Mouse (Mus musculus) bone marrow macrophage, adult 2 months (primary cell): Measurements from ENCODE around the gene Hipk2. TPM values are rescaled to one million over a fixed set of nuclear protein-coding genes. Genes with fewer than 3 reads are reported as not detected.

ENCODE experiments used
- H3K27ac ChIP-seq: 2 replicates; pipeline ENCODE4 v1.5.1; 2012; ENCODE audit warnings: low read depth, low read length; ENCODE audit not compliant: insufficient read depth
- H3K4me1 ChIP-seq: 2 replicates; pipeline ENCODE4 v1.6.1; 2012; ENCODE audit warnings: low read length; ENCODE audit not compliant: control insufficient read depth, insufficient read depth
- H3K4me3 ChIP-seq: 2 replicates; pipeline ENCODE4 v1.5.1; 2012; ENCODE audit warnings: mild to moderate bottlenecking, low read length, moderate library complexity; ENCODE audit not compliant: insufficient read depth
- CTCF ChIP-seq: IDR thresholded peaks from 2 replicates; pipeline ENCODE4 v1.5.1; 2012; ENCODE audit warnings: low read depth, mild to moderate bottlenecking, low read length, moderate library complexity
- POLR2A ChIP-seq: IDR thresholded peaks from 2 replicates; pipeline ENCODE4 v1.6.1; 2012; ENCODE audit warnings: mild to moderate bottlenecking, low read depth, low read length, borderline replicate concordance
- polyA plus RNA-seq: library from polyadenylated mRNA; stranded (reverse); fragments of >200 nt; gene quantifications from 2 replicates; pipeline ENCODE4 v1.2.4, GENCODE M21; 2012; ENCODE audit not compliant: missing spikeins, insufficient read depth, insufficient read length

The Hipk2 gene
- polyA plus RNA-seq, 1 experiment, result 20.9 TPM

DNA sequence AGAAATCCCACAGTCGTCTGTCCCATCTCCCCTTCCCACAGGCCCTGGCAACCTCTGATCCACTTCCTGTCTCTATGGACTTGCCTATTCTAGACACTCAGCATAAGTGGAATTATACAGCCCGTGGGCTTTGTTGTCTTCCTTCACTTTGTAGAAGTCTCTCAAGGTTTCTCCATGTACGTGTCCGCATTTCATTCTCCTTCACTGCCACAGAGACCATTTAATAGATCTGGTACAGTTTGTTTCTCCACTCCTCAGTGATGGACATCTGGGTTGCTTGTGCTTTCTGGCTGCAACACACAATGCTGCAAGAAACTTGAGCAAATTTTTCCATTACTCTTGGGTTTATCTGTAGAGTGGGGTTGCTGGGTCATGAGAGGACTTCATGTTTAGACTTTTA lies 36.1 kb downstream of the Hipk2 start:
- peaks cover 9% of the 10 kb centered on the region for H3K4me1 ChIP-seq
- no peak overlapping the region for H3K4me3 ChIP-seq
- no peak for TF ChIP-seq POLR2A
- no peak for TF ChIP-seq CTCF
- H3K27ac ChIP-seq, result no peak overlapping the region

DNA sequence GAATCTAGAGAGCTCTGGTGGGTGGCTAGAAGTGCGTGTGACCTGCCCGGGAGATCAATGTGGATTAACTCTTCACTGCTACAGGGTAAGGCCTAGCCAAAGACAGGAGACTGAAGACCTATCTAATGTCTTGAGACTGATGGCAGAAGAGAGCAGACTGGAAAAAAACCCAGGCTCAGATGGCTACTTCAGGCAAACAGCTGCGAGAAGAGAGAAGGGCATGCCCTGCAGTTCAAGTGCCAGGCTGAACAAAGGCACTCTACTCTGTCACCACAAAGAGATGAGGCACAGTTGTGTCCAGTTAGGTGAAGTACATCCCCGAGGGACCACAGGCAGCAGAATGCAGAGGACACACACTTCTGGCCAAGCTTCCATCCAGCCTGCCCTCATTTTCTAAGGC lies 37.9 kb downstream of the Hipk2 start:
- peaks cover 17% of the 10 kb centered on the region for H3K4me1 ChIP-seq

DNA sequence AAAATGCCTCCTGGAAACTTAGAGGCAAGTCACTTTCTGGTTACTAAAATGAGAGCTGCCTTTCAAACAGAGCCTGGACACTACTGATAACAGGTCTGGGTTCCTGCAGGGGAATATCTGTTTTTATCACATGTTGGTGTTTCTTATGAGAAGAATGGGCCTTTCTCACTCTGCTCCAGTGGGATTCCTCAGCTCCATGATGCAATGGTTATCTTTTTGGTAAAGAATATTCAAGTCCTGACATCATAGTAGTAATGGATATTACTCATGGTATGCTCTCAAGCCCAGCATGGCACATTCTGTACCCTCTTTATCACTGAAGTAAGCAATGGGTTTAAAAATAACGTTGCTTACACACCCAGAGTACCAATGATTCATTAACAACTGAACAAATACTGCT lies 40.7 kb downstream of the Hipk2 start:
- no peak overlapping the region for H3K27ac ChIP-seq
- no peak overlapping the region for H3K4me3 ChIP-seq
- TF ChIP-seq POLR2A, result no peak
- TF ChIP-seq CTCF, result no peak
- H3K4me1 ChIP-seq, result peaks cover 13% of the 10 kb centered on the region

More for the DNA sequence above, 37.9 kb downstream of the Hipk2 start:
- Histone ChIP-seq H3K4me3 (no peak overlapping the region), H3K27ac (no peak overlapping the region)
- TF ChIP-seq POLR2A, result no peak

DNA sequence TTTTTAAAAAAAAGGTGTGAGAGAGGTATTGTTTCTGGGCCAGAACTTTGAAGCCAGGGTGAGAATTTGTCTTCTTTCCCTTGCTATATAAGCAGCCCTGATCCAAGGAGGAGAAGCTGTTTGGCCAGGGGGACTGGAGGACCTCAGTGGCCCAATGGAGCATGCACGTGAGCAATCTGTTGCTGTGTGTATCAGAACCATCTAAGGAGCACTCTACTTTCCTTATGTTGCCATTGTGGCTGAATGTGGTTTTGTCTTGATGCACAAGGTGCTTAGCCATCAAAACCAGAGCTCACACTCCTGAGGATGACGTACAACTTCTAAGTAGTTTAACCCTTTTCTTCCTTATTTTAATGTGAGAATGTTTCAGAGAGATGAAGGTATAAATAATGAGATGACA lies 41.2 kb downstream of the Hipk2 start:
- no peak overlapping the region for H3K27ac ChIP-seq
- peaks cover 13% of the 10 kb centered on the region for H3K4me1 ChIP-seq
- no peak for TF ChIP-seq CTCF
- no peak for TF ChIP-seq POLR2A
- no peak overlapping the region for H3K4me3 ChIP-seq

DNA sequence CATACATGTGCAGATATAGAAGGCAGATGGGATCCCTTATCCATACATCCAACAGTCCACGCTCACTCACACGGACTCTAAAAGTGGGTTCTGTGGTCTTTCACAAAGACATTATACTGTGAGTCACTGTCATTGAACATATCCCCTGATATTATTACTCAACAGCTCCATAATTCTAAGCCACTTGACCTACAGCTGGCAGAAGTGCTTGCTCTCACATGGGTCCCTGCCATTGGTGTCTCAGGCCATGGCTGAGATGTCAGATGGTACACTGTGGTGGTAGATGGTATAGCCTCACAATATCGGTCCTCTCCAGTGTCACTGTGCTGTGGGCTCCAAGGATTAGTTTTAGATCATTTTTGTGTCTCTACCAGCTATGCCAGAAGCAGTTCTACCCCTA lies 42.2 kb downstream of the Hipk2 start:
- Histone ChIP-seq H3K27ac (no peak overlapping the region), H3K4me3 (no peak overlapping the region), H3K4me1 (peaks cover 20% of the 10 kb centered on the region)
- TF ChIP-seq POLR2A (no peak), CTCF (no peak)

DNA sequence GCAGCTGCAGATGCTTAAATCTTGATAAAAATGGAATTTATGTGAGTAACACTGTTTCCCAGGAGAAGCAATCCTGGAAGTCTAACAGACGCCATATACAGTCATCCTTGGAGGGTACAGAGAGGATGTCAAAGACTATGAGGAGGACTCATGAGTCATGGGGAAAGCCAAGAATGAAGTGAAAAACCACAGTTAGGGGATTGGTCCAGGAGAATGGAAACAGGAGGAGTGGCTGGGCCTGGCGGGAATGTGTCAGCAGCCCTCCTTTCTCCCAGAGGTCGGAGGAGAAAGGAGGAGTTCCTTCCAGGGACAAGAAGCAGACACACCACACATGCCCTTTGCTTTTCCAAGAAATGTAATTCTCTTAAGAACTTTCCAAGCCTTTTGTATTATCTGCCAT lies 46.5 kb downstream of the Hipk2 start:
- Histone ChIP-seq H3K4me1 (peaks cover 42% of the 10 kb centered on the region), H3K27ac (no peak overlapping the region), H3K4me3 (no peak overlapping the region)
- TF ChIP-seq POLR2A, result no peak
- no peak for TF ChIP-seq CTCF

DNA sequence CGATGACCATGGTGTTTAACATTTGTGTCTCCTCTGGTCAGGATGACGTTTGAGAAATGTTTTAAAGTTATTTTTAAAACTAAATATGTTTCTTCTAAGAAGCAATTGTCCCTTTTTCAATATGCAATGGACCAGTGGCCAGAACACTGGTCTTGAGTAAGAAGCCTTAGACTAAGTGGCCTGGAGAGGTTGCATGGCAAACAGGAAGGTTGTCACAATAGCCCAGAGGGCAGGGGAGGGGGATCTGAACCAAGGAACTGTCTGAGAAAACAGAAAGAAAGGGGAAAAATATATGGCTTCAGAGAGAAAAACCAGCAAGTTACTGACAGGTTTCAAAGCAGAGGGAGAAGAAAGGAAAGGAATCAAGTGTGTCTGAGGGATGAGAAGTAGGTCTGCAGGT lies 47.8 kb downstream of the Hipk2 start:
- peaks cover 43% of the 10 kb centered on the region for H3K4me1 ChIP-seq
- TF ChIP-seq CTCF, result no peak
- H3K4me3 ChIP-seq, result no peak overlapping the region
- H3K27ac ChIP-seq, result no peak overlapping the region; the same call in 1 of the 2 replicates

DNA sequence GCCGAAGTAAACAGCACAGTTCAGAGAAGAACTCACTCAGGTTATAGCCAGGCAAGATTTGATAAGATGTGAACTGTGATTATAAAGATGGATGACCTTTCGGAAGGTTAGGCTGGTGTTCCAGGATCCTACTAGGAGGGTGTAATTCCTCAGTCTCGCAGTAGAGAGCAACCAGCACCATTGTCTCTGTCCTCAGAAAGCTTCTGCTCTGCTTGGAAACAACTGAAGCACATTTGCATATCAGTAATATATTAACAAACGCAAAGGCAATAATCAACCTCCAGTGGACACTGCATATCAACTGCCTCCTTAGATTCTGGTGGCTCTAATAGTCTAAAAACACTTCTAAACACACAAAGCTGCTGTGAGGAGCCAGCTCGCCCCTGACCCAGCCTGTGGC lies 48.5 kb downstream of the Hipk2 start:
- Histone ChIP-seq H3K27ac (no peak overlapping the region), H3K4me3 (no peak overlapping the region), H3K4me1 (peaks cover 50% of the 10 kb centered on the region)
- TF ChIP-seq POLR2A (no peak), CTCF (no peak)

DNA sequence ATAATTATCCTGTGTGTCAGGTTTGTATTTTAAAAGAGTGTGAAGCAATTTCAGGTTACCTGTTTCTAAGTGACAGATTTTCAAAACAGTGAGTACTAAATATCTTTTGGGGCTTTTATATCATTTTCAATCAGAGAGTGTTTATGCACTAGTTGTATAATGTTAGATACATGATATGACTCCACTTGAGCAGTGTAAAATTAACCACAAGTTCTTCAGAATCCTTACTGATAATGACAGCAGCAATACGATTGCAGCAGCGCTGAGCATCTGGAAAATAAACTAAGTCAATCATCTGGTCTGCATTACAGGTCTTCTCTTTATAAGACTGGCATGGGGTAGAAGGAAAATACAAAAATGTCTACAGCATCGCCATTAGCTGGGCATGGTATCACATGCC lies 49.1 kb downstream of the Hipk2 start:
- TF ChIP-seq POLR2A, result no peak
- no peak for TF ChIP-seq CTCF
- H3K4me1 ChIP-seq, result peaks cover 53% of the 10 kb centered on the region
- no peak overlapping the region for H3K27ac ChIP-seq
- H3K4me3 ChIP-seq, result no peak overlapping the region

DNA sequence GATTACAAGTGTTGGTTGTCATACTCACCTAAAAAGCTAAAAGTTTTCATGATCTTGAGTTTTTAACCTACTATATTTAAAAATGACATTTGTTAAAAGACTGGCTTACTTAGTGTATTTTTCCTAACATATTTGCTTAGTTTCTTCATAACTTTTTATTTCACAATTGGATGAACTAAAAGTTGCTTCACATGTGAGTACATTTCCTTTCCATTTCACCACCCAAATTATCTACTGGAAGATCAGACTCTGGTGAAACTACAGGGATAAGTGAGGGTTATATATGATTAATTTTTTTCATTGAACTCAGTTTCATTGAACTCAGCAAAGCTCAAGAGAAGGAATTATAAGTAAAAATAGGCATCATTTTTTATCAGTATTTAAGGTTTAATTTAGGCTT lies 50.1 kb downstream of the Hipk2 start:
- Histone ChIP-seq H3K4me3 (no peak overlapping the region), H3K27ac (no peak overlapping the region), H3K4me1 (peaks cover 62% of the 10 kb centered on the region)
- TF ChIP-seq CTCF, result no peak
- no peak for TF ChIP-seq POLR2A

DNA sequence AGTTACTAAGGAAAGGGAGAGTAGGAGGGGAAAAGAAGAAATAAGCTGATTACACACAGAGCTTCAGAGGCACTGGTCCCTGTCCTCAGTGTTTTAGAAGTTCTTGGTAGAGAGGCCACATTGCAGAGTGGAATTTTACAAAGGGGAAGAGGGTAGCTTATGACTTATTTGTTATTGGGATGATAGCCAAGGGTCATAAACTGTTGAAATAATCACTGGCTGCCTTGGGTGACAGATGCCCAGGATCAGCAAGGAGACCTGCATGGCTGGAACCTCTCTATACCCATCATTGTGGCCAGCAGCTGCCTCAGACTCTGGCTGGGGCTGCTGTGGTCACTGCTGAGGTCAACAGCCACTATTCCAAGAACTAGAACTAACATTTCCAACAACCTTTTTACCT lies 52.1 kb downstream of the Hipk2 start:
- TF ChIP-seq CTCF (no peak), POLR2A (no peak)
- Histone ChIP-seq H3K4me1 (peaks cover 57% of the 10 kb centered on the region), H3K4me3 (no peak overlapping the region), H3K27ac (peak overlapping the region; percentile 80)
